Mouse (Mus musculus): Measurements from ENCODE around the gene Tjp1.

Gene Tjp1

GRCm38 (mm10) chr7:65489195-65489594 lies 38.4 kb downstream of the Tjp1 start:
- DNase-seq (ENCODE audit: low read depth in 2 of 2, low spot score in 2 of 2), result no peak

DNA sequence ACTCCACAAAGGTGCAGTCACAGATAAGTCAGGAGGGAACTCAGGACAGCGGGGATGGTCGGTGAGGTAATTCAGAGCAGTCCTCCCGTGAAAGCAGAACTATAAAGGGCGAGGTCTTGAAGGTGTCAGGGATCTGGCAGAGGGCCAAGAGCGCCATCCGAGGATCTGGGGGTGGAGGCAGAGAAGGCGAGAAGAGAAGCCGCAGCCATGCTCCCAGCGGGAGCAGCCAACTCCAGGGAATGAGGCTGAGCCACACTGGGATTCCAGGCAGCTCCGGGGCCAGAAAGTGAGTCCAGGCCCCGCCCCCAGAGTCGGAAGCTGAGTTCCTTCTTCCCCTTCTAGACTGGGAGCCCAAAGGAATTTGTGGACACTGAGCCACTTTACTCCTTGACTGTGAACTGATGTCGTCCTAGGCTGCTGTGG lies 41.3 kb downstream of the Tjp1 start:
- DNase-seq (ENCODE audit: low read depth in 2 of 2, low spot score in 2 of 2), result no peak

- no peak for DNase-seq (ENCODE audit: low read depth in 2 of 2, low spot score in 2 of 2)
Measured at GRCm38 (mm10) chr7:65484170-65484778, 43.3 kb downstream of the Tjp1 start.

DNA sequence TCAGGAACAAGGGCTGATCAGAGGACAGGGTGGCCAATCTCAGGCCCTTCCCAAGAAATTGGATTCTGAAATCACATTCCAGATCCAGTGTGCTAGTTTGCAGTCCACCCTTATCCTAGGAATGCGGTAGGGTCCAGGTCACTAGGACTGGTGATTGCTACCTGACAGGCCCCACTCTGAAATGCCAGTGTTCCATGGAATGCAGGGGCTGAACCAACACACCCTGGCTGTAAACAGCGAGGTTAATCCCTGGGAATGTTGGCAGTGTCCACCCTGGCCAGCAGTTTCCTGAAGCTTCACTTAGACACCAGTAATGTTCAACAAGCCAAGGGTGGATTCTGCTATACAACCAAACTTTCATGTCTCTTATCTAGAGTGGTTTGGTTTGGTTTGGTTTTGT lies 45.4 kb downstream of the Tjp1 start:
- DNase-seq (ENCODE audit: low read depth in 2 of 2, low spot score in 2 of 2), result no peak

- DNase-seq (ENCODE audit: low read depth in 2 of 2, low spot score in 2 of 2), result no peak
Measured at GRCm38 (mm10) chr7:65472048-65472447, 55.5 kb downstream of the Tjp1 start.

DNA sequence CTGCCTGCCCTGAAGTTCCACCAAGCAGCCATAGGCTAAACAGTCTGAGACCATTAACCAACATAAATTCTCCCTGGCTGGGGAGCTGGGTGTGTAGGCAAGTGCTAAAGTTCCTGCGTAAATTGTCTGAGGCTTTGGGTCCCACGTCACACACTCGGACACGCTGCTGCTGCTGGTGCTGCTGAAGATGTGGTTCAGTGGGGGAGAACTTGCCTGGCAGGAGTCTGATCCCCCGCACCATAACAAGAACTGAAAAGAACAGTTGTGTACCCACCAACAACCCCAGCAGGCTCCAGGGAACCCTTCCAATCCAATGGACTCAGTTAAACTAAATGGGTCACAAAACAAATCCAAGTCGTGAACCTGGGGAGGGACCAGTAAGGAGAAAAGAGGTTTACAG lies 56.2 kb downstream of the Tjp1 start:
- DNase-seq (ENCODE audit: low read depth in 2 of 2, low spot score in 2 of 2), result no peak

GRCm38 (mm10) chr7:65470214-65470613 lies 57.4 kb downstream of the Tjp1 start:
- no peak for DNase-seq (ENCODE audit: low read depth in 2 of 2, low spot score in 2 of 2)

GRCm38 (mm10) chr7:65469666-65470065 lies 57.9 kb downstream of the Tjp1 start:
- no peak for DNase-seq (ENCODE audit: low read depth in 2 of 2, low spot score in 2 of 2)

DNA sequence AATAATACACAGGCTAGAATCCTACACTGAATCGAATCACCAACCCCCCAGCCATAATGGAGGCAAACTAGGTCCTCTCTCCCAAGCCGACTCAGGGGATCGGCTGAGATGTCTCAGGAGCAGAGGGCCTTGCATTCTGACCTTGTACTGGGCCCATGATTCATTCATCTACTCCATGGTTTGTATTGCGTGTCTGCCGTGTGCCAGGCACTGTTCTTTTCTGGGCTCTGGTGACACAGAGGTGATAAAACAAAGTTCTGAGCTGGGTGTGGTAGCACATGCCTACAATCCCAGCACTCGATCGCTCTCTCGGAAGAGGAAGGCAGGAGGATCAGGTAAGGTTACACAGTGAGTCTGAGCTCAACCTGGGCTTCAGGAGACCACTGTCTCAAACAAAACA lies 59.4 kb downstream of the Tjp1 start:
- DNase-seq (ENCODE audit: low read depth in 2 of 2, low spot score in 2 of 2), result no peak

- DNase-seq (ENCODE audit: low read depth in 2 of 2, low spot score in 2 of 2), result no peak
Measured at GRCm38 (mm10) chr7:65467306-65468021, 60.1 kb downstream of the Tjp1 start.

GRCm38 (mm10) chr7:65466137-65466536 lies 61.4 kb downstream of the Tjp1 start:
- no peak for DNase-seq (ENCODE audit: low read depth in 2 of 2, low spot score in 2 of 2)

GRCm38 (mm10) chr7:65464518-65465037 lies 63.0 kb downstream of the Tjp1 start:
- no peak for DNase-seq (ENCODE audit: low read depth in 2 of 2, low spot score in 2 of 2)

GRCm38 (mm10) chr7:65463438-65463837 lies 64.1 kb downstream of the Tjp1 start:
- no peak for DNase-seq (ENCODE audit: low read depth in 2 of 2, low spot score in 2 of 2)

DNA sequence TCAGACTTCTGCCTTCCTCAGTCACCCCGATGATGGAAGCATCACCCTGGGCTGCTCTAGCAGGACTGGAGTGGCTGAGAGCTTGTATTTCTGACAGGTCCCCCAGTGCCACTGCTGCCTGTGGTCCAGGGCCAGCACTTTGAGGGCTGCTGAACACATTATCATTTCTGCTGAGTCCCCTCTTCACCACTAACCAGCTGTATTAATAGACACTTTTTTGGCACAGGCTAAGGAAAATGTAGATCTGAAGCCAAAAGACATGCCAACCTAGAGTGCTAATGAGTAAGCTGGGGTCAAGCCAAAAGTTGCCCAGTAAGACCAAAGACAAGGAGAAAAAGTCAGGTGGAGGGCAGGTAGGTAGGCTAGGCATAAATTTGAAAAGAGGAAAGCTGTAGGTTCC lies 66.2 kb downstream of the Tjp1 start:
- DNase-seq (ENCODE audit: low read depth in 2 of 2, low spot score in 2 of 2), result no peak

- no peak for DNase-seq (ENCODE audit: low read depth in 2 of 2, low spot score in 2 of 2)
Measured at GRCm38 (mm10) chr7:65460196-65460595, 67.4 kb downstream of the Tjp1 start.

DNA sequence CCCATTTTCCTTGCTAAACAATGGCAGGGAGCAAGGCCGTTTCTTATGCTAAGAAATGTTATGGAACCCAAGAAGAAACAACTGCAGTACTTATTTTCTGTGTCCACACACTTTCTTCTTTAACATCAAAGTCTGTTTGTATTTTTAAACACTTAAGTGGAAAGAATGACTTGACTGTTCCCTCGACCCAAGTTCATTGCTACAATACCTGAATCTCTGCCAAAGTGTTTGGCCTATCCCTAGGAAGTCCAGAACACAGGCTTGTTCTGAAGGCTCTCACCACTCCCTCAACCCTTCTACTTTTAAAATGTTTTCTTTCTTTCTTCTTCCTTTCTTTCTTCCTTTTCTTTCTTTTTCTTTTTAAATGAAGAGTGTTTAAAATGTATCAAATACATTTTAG lies 71.5 kb downstream of the Tjp1 start:
- DNase-seq (ENCODE audit: low read depth in 2 of 2, low spot score in 2 of 2), result no peak

GRCm38 (mm10) chr7:65455208-65455607 lies 72.4 kb downstream of the Tjp1 start:
- no peak for DNase-seq (ENCODE audit: low read depth in 2 of 2, low spot score in 2 of 2)

DNA sequence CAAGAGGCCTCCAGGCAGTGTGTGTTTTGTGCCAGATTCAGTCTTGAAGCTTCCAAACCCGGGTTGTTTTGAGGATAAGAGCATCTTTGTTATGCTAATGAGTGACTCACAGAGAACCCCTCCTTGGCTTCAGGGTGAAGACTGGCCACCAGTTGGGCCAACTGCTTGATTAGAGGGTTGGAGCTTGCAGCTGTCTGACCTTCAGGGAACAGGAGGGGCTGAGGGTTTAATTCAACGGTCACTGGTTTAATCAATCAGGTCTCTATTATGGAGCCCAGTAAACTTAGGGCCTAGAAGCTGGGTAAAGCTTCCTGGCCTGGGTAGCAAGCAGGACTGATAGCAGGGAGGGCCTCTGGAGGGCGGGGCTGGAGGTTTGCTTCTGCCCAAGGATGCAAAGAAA lies 73.3 kb downstream of the Tjp1 start:
- no peak for DNase-seq (ENCODE audit: low read depth in 2 of 2, low spot score in 2 of 2)

DNA sequence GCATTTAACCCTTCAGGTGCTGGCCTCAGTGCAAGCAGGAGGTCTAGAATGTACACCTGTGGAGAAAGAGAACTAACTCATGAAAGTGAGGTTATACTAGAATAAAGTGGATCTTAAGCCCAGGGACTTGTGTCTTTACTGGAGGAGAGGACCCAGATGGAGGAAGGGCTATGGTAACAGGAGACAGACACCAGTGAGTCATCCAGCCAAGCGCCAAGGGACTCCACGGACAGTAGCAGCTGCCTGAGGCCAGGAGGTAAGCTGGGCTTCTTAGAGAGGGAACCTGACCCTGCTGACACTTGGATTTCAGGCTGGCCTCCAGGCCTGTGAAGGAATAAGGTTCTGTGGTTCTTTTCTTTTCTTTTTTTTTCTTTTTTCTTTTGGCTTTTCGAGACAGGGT lies 75.3 kb downstream of the Tjp1 start:
- no peak for DNase-seq (ENCODE audit: low read depth in 2 of 2, low spot score in 2 of 2)

DNA sequence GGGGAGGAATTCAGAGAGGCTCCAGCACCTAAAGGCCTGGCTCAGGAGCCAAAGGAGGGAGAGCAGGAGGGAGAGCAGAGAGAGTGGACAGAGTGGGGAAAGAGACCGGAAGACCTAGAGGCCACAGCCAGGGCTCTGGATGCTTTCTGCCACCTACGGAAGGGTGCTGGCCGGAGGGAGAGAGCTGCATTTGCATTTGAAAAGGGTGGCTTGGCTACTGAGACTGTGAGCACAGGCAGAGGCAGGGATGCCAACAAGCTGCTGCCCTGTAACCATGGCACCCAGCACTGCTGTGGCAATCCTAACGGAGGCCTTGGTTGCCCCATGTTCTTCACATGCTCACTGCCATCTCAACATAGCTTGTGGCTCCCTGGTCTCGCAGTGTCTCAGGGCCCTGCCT lies 77.4 kb downstream of the Tjp1 start:
- no peak for DNase-seq (ENCODE audit: low read depth in 2 of 2, low spot score in 2 of 2)

GRCm38 (mm10) chr7:65441505-65441904 lies 86.1 kb downstream of the Tjp1 start:
- no peak for DNase-seq (ENCODE audit: low read depth in 2 of 2, low spot score in 2 of 2)

DNA sequence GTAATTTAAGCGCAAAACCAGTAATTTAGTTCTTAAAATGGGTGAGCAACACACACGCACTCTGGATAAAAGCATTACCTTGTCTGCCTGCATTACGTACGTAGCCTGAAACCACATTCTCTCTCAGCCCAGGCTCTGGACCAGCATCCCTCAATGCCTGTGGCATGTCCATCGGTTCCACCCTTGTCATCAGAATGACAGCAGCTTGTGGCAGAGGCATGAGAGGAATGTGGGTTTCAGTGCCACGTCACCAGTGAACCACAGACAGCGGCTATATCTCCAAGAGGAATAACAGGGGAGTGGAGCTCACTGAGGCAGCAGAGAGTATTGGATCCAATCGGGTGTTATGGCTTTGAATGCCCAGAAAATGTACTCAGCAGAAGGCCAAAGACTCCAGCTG lies 88.1 kb downstream of the Tjp1 start:
- no peak for DNase-seq (ENCODE audit: low read depth in 2 of 2, low spot score in 2 of 2)

- no peak for DNase-seq (ENCODE audit: low read depth in 2 of 2, low spot score in 2 of 2)
Measured at GRCm38 (mm10) chr7:65438146-65438545, 89.4 kb downstream of the Tjp1 start.

Data from CD8-positive naive resting alpha-beta T cell, adult 2 months (primary cell).